Mouse (Mus musculus): ENCODE measurements around the gene Setdb1.
A peak's percentile ranks its signal among the peaks of the same experiment; 100 is the strongest.

DNA sequence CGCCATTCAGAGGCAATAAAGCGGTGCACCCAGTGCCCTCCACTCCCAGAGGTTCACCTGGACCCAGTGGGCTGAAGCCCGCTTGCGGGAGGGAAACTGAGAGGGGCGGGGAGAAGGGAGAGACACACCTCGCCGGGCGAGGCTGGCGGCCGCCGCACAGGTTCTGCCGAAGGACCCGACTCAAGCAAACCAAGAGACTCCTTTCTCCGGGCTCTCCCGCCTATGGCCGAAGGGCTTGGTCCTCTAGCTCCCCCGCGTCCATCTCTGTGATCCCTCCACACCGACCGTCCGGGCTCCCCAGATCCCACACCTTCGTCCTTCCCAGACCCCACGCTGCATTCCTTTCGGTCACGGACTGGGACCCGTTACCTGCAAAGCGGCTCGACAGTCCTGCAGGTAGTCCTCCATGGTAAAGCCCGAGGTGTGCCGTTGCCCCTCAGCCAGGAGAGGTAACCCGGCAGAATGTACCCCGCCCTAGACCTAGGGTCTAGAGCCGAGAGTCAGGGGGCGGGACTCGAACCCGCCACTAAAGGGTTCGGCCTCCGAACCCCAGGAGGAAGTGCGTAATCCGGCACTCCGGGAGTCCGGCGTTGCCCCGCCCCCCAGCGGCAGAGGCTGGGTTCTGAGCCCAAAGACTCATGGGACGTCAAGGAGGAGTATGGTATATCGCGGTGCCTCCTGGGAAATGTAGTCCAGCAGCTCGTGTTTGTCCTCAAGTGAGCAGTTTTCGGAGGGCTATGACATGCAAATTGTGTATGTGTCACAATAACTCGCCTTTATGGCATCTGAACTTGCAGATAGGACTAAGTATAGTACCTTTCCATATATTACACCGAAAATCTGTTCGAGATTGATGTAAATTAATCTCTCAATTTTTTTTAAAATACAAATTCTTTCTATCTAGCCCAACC lies 75.5 kb downstream of the Setdb1 start, which contains the start of the genes Mindy1 and Prune1:
- peak; percentile 69 for TF ChIP-seq CTCF (IDR thresholded peaks at IDR 0.05; ENCODE audit: low read depth)
- TF ChIP-seq EP300 (IDR thresholded peaks at IDR 0.05; ENCODE audit: low read depth), result no peak

All from liver, embryonic 14.5 days (tissue).